Mouse (Mus musculus) CD4-positive helper T cell, adult 2 months (primary cell): ENCODE data around the gene Casc3.
A peak's percentile ranks its signal among the peaks of the same experiment; 100 is the strongest.
"Not testable (repeated sequence)": the region's sequence is repeated elsewhere in the genome, so short reads cannot be mapped to it uniquely, and the experiment has no call there.

Experiments
- DNase-seq: peaks from one replicate; pipeline ENCODE4 v3.0.0-alpha.2; 2012; ENCODE audit warnings: low read depth, missing footprints, low spot score

Casc3 gene

GRCm38 (mm10) chr11:98789219-98789807 lies 15.4 kb upstream of the Casc3 start:
- no peak for DNase-seq

- no peak for DNase-seq
These were observed 14.9 kb upstream of the Casc3 start for GRCm38 (mm10) chr11:98789824-98790223.

- no peak for DNase-seq
These were observed 14.0 kb upstream of the Casc3 start for GRCm38 (mm10) chr11:98790631-98791205.

GRCm38 (mm10) chr11:98791448-98791847 lies 13.3 kb upstream of the Casc3 start:
- no peak for DNase-seq

- DNase-seq: no peak
These were observed 12.6 kb upstream of the Casc3 start for GRCm38 (mm10) chr11:98792081-98792480.

- DNase-seq: peak; percentile 67
These were observed 10.2 kb upstream of the Casc3 start for GRCm38 (mm10) chr11:98794469-98795014.

GRCm38 (mm10) chr11:98795015-98795713 lies 9.5 kb upstream of the Casc3 start, which contains the start of gene Msl1:
TSS of gene Msl1 (plus strand) at chr11:98795516.
- DNase-seq: peak; percentile 92

- DNase-seq: peak; percentile 57
These were observed 8.8 kb upstream of the Casc3 start for GRCm38 (mm10) chr11:98795714-98796514.

GRCm38 (mm10) chr11:98796515-98797216 lies 8.0 kb upstream of the Casc3 start:
- DNase-seq: peak; percentile 63

GRCm38 (mm10) chr11:98797306-98797705 lies 7.4 kb upstream of the Casc3 start:
- no peak for DNase-seq

- DNase-seq: peak; percentile 24
These were observed 6.8 kb upstream of the Casc3 start for GRCm38 (mm10) chr11:98797909-98798308.

GRCm38 (mm10) chr11:98808417-98808816 lies 3.7 kb downstream of the Casc3 start:
- no peak for DNase-seq

GRCm38 (mm10) chr11:98809457-98810290 lies 5.0 kb downstream of the Casc3 start:
- peak; percentile 99 for DNase-seq

GRCm38 (mm10) chr11:98810686-98811085 lies 6.0 kb downstream of the Casc3 start:
- no peak for DNase-seq

GRCm38 (mm10) chr11:98816706-98817239 lies 12.1 kb downstream of the Casc3 start:
- DNase-seq: no peak

- DNase-seq: peak; percentile 43
These were observed 16.3 kb downstream of the Casc3 start for GRCm38 (mm10) chr11:98820968-98821367.

- not testable (repeated sequence) for DNase-seq
These were observed 21.4 kb downstream of the Casc3 start for GRCm38 (mm10) chr11:98826071-98826470.

GRCm38 (mm10) chr11:98827877-98828276 lies 23.2 kb downstream of the Casc3 start:
- DNase-seq: no peak

- peak; percentile 70 for DNase-seq
These were observed 24.5 kb downstream of the Casc3 start for GRCm38 (mm10) chr11:98829091-98829775.
